Mouse (Mus musculus) hindbrain, embryonic 11.5 days (tissue): ENCODE results near the gene Mindy4. TPM values are rescaled to one million over a fixed set of nuclear protein-coding genes. Genes with fewer than 3 reads are reported as not detected.

ENCODE experiments used
- ATAC-seq: fragments of 200-750 bp; cut with Nextera tagmentation; 2 replicates; pipeline ENCODE4 v1.8.0; 2017; ENCODE audit warnings: mild to moderate bottlenecking, moderate TSS enrichment, moderate library complexity; ENCODE audit not compliant: low FRiP score
- DNase-seq: peaks from one replicate; pipeline ENCODE4 v3.0.0-alpha.2; 2015; ENCODE audit warnings: low spot score
- H3K27ac ChIP-seq: fragments of 300-500 bp; sonication (generic); 2 replicates; pipeline ENCODE4 v1.5.1; 2014; ENCODE audit warnings: mild to moderate bottlenecking, low read depth, low read length
- H3K27me3 ChIP-seq: fragments of 300-500 bp; sonication (generic); 2 replicates; pipeline ENCODE4 v1.6.1; 2014; ENCODE audit warnings: mild to moderate bottlenecking, low read length, moderate library complexity, mixed read lengths; ENCODE audit not compliant: control insufficient read depth, insufficient read depth
- H3K36me3 ChIP-seq: fragments of 300-500 bp; sonication (generic); 2 replicates; pipeline ENCODE4 v1.6.1; 2014; ENCODE audit warnings: mild to moderate bottlenecking, low read length, moderate library complexity, mixed read lengths; ENCODE audit not compliant: control insufficient read depth, insufficient read depth
- H3K4me1 ChIP-seq: fragments of 300-500 bp; sonication (generic); replicated peaks from 2 replicates; pipeline ENCODE4 v1.6.1; 2014; ENCODE audit warnings: low read length, mixed read lengths; ENCODE audit not compliant: control insufficient read depth, insufficient read depth
- H3K4me2 ChIP-seq: fragments of 300-500 bp; sonication (generic); replicated peaks from 2 replicates; pipeline ENCODE4 v1.6.1; 2014; ENCODE audit warnings: mild to moderate bottlenecking, low read depth, low read length
- H3K4me3 ChIP-seq: fragments of 300-500 bp; sonication (generic); 2 replicates; pipeline ENCODE4 v1.5.1; 2014; ENCODE audit warnings: low read depth, low read length
- H3K9ac ChIP-seq: fragments of 300-500 bp; sonication (generic); 2 replicates; pipeline ENCODE4 v1.6.1; 2014; ENCODE audit warnings: low read depth, low read length
- H3K9me3 ChIP-seq: fragments of 300-500 bp; sonication (generic); 2 replicates; pipeline ENCODE4 v1.6.1; 2016; ENCODE audit warnings: low read length; ENCODE audit not compliant: control insufficient read depth
- WGBS: fragments of 180-500 bp; shearing (Covaris S2); extraction: QIAGEN DNeasy Blood & Tissue Kit; methylation state at CpG from one replicate; pipeline ENCODE4 v1.1.7; 2014; 5-methylcytosine and 5-hydroxymethylcytosine counted together
- polyA plus RNA-seq: library from polyadenylated mRNA; unstranded; fragments of >200 nt; fragmentation: Nextera tagmentation; extraction: Ambion mirVana; gene quantifications from 2 replicates; pipeline ENCODE4 v1.2.1, GENCODE M21; 2014

Gene Mindy4
- polyA plus RNA-seq, 1 experiment from 2014 or later: 12.6 TPM

DNA sequence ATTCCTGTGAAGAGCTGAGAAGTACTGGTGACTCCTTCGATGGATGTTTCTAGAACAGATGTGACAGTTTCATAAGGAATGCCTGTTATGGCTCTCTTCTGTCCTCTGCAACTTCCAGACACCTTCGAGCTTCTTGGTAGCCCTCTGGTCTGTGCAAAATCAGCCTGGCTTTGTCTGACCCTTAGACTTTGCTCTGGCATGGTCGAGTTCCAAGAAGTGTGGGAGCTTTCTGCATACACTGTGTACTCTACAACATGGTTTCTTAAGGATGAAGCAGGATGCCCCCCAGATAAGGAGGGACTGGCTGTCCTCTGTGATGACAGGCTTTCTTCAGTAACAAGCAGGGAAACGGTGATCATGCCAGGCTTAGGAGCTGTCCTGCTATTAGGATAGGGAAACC lies 125.0 kb downstream of the Mindy4 start:
- H3K9me3 ChIP-seq: no peaks in the 10 kb centered on the region
- no peak overlapping the region for H3K4me2 ChIP-seq

GRCm38 (mm10) chr6:55331315-55331714 lies 128.1 kb downstream of the Mindy4 start:
- no peaks in the 10 kb centered on the region for H3K9me3 ChIP-seq
- WGBS: 59% methylated on average over 6 of the region's 6 CpGs
- H3K4me3 ChIP-seq: no peak overlapping the region

More for the DNA sequence above, 125.0 kb downstream of the Mindy4 start:
- Histone ChIP-seq H3K36me3 (no peaks in the 10 kb centered on the region), H3K4me3 (no peak overlapping the region), H3K27me3 (no peaks in the 10 kb centered on the region), H3K4me1 (no peaks in the 10 kb centered on the region), H3K9ac (no peak overlapping the region), H3K27ac (no peak overlapping the region)
- no peak for DNase-seq
- no peak for ATAC-seq
- WGBS: 89% methylated on average over 4 of the region's 4 CpGs

GRCm38 (mm10) chr6:55332100-55332772 lies 129.1 kb downstream of the Mindy4 start:
- H3K4me1 ChIP-seq: no peaks in the 10 kb centered on the region
- H3K27me3 ChIP-seq: no peaks in the 10 kb centered on the region
- H3K36me3 ChIP-seq: no peaks in the 10 kb centered on the region
- H3K4me2 ChIP-seq: no peak overlapping the region
- ATAC-seq (no peak), DNase-seq (no peak)
- 61% methylated on average over 5 of the region's 5 CpGs for WGBS
- H3K9ac ChIP-seq: no peak overlapping the region
- H3K9me3 ChIP-seq: no peaks in the 10 kb centered on the region
- no peak overlapping the region for H3K27ac ChIP-seq
- no peak overlapping the region for H3K4me3 ChIP-seq

More at GRCm38 (mm10) chr6:55331315-55331714, 128.1 kb downstream of the Mindy4 start:
- H3K27ac ChIP-seq: no peak overlapping the region
- no peak overlapping the region for H3K9ac ChIP-seq
- H3K4me2 ChIP-seq: no peak overlapping the region
- ATAC-seq (no peak), DNase-seq (no peak)
- H3K36me3 ChIP-seq: no peaks in the 10 kb centered on the region
- no peaks in the 10 kb centered on the region for H3K4me1 ChIP-seq
- no peaks in the 10 kb centered on the region for H3K27me3 ChIP-seq

GRCm38 (mm10) chr6:55332773-55333109 lies 129.6 kb downstream of the Mindy4 start:
- H3K36me3 ChIP-seq: no peaks in the 10 kb centered on the region
- H3K9me3 ChIP-seq: no peaks in the 10 kb centered on the region
- no peak overlapping the region for H3K4me2 ChIP-seq
- no peaks in the 10 kb centered on the region for H3K27me3 ChIP-seq
- H3K4me3 ChIP-seq: no peak overlapping the region
- H3K27ac ChIP-seq: no peak overlapping the region
- ATAC-seq (no peak), DNase-seq (no peak)
- H3K9ac ChIP-seq: no peak overlapping the region
- H3K4me1 ChIP-seq: no peaks in the 10 kb centered on the region
- WGBS: 89% methylated on average over 6 of the region's 6 CpGs

GRCm38 (mm10) chr6:55335989-55336514 lies 132.9 kb downstream of the Mindy4 start, which contains the start of gene Aqp1:
TSS of gene Aqp1 (plus strand) at chr6:55336432.
- Histone ChIP-seq H3K4me3 (no peak within 1 kb of the TSS), H3K4me1 (no peaks in the 10 kb centered on the region), H3K27ac (no peak within 1 kb of the TSS), H3K4me2 (no peak within 1 kb of the TSS), H3K36me3 (no peaks in the 10 kb centered on the region), H3K9ac (no peak within 1 kb of the TSS), H3K27me3 (no peaks in the 10 kb centered on the region), H3K9me3 (no peaks in the 10 kb centered on the region)
- ATAC-seq (no peak), DNase-seq (no peak)
- WGBS: 30% methylated on average over 12 of the region's 12 CpGs

GRCm38 (mm10) chr6:55337242-55337641 lies 134.1 kb downstream of the Mindy4 start:
- Histone ChIP-seq H3K4me2 (no peak overlapping the region), H3K36me3 (no peaks in the 10 kb centered on the region), H3K9ac (no peak overlapping the region), H3K4me1 (no peaks in the 10 kb centered on the region), H3K27ac (no peak overlapping the region), H3K4me3 (no peak overlapping the region), H3K9me3 (no peaks in the 10 kb centered on the region), H3K27me3 (no peaks in the 10 kb centered on the region)
- no peak for DNase-seq
- 84% methylated on average over 5 of the region's 5 CpGs for WGBS
- ATAC-seq: no peak

DNA sequence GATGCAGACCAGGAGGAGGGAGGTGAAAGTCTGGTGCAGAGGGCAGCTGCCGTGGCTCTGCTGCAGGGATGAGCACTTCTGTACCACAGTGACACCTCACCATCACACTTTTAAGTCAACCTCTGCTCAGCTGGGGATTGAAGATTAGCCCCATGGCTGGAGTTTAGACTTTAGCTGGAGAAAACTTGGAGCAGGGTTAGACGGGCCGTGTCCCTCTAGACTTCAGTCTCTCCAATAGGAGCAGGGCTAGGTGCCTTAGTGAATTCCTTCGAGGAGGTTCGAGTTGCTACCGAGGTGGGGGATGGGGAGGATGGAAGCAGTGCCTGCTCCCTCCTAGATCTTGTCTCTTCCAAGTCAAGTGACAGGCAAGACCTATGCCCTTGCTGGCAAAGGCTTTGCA lies 134.9 kb downstream of the Mindy4 start:
- Histone ChIP-seq H3K9me3 (no peaks in the 10 kb centered on the region), H3K9ac (no peak overlapping the region), H3K4me2 (no peak overlapping the region), H3K4me1 (no peaks in the 10 kb centered on the region), H3K4me3 (no peak overlapping the region), H3K27me3 (no peaks in the 10 kb centered on the region), H3K27ac (no peak overlapping the region), H3K36me3 (no peaks in the 10 kb centered on the region)
- WGBS: 52% methylated on average over 6 of the region's 6 CpGs
- ATAC-seq (no peak), DNase-seq (no peak)

DNA sequence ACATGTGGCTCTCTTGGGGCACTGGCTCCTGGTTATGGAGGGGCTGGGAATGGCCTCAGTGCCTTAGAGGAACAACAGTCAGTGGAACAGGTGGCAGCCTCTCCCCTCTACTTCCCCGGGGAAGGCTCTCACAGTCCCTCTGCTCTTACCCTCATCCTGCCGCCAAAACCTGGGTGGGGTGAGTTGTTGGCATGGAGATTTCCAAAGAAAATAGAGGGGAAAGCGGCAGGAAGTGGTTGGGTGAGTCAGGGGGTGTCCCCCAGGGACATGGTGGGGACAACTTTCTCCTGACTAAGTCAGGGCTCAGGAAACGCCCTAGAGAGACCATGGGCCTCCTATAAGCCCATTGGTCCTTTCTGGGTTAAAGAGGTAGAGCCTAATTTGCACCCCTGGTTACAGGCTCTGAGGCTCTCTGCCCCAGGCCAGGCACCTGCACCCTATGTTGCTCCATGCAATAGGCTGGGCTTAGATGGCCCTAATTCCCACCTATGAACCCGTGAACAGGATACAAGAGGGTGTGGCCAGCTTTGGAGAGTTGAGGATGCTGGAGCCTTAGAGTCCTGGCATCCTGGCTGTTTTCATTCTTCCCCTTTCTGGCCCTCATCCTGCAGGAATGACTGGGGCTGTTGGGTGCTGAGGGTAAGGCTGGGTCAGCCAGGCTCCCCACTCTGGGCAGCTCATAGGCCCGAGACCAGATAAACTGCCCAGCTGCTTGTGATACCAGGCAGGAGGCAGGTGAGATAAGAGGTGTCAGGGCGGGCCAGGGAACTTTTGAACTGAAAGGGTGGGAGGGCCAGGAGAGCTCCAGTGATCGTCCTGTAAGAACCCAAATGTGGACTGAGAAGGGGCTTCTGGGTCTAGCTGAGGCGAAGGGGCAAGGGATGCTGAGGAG lies 136.0 kb downstream of the Mindy4 start:
- no peaks in the 10 kb centered on the region for H3K27me3 ChIP-seq
- no peak overlapping the region for H3K27ac ChIP-seq
- no peak overlapping the region for H3K9ac ChIP-seq
- WGBS: 77% methylated on average over 9 of the region's 9 CpGs
- no peak overlapping the region for H3K4me2 ChIP-seq
- no peak for ATAC-seq
- H3K4me3 ChIP-seq: no peak overlapping the region
- DNase-seq: no peak
- no peaks in the 10 kb centered on the region for H3K9me3 ChIP-seq
- no peaks in the 10 kb centered on the region for H3K4me1 ChIP-seq
- H3K36me3 ChIP-seq: no peaks in the 10 kb centered on the region
